Mouse (Mus musculus) fat pad, adult 2 months (tissue): ENCODE measurements around the gene Asic5.

ENCODE experiments used
- DNase-seq: peaks from one replicate; pipeline ENCODE4 v3.0.0-alpha.2; 2011; ENCODE audit warnings: low read depth, low spot score; ENCODE audit errors: extremely low read depth

Asic5 gene

GRCm38 (mm10) chr3:82007002-82007401 is 24.9 kb downstream of the Asic5 start:
- DNase-seq: no peak

- no peak for DNase-seq
These were observed 32.1 kb downstream of the Asic5 start for GRCm38 (mm10) chr3:82014148-82014703.

GRCm38 (mm10) chr3:82022421-82022920 is 40.4 kb downstream of the Asic5 start:
- no peak for DNase-seq

- DNase-seq: no peak
These were observed 41.0 kb downstream of the Asic5 start for GRCm38 (mm10) chr3:82023065-82023464.

- DNase-seq: no peak
These were observed 45.2 kb downstream of the Asic5 start for GRCm38 (mm10) chr3:82027286-82027685.

GRCm38 (mm10) chr3:82029229-82029628 is 47.1 kb downstream of the Asic5 start:
- no peak for DNase-seq

- DNase-seq: peak; percentile 51
These were observed 48.1 kb downstream of the Asic5 start for GRCm38 (mm10) chr3:82030008-82030748.

- DNase-seq: no peak
These were observed 54.4 kb downstream of the Asic5 start for GRCm38 (mm10) chr3:82036262-82037044.

GRCm38 (mm10) chr3:82043676-82044075 is 61.6 kb downstream of the Asic5 start:
- no peak for DNase-seq

GRCm38 (mm10) chr3:82044902-82045301 is 62.8 kb downstream of the Asic5 start:
- DNase-seq: no peak

- DNase-seq: no peak
These were observed 64.0 kb downstream of the Asic5 start for GRCm38 (mm10) chr3:82046087-82046486.

GRCm38 (mm10) chr3:82047100-82047753 is 65.1 kb downstream of the Asic5 start:
- DNase-seq: no peak

GRCm38 (mm10) chr3:82048078-82048477 is 66.0 kb downstream of the Asic5 start:
- no peak for DNase-seq

GRCm38 (mm10) chr3:82048681-82049080 is 66.6 kb downstream of the Asic5 start:
- no peak for DNase-seq

GRCm38 (mm10) chr3:82051468-82051867 is 69.4 kb downstream of the Asic5 start:
- DNase-seq: no peak

- DNase-seq: no peak
These were observed 69.9 kb downstream of the Asic5 start for GRCm38 (mm10) chr3:82052029-82052428.

GRCm38 (mm10) chr3:82054283-82054974 is 72.3 kb downstream of the Asic5 start:
- no peak for DNase-seq

- no peak for DNase-seq
These were observed 75.1 kb downstream of the Asic5 start for GRCm38 (mm10) chr3:82057201-82057600.

- DNase-seq: no peak
These were observed 79.5 kb downstream of the Asic5 start for GRCm38 (mm10) chr3:82061402-82062180.

GRCm38 (mm10) chr3:82067830-82068229 is 85.7 kb downstream of the Asic5 start:
- DNase-seq: no peak
